In the genomic region with DNA sequence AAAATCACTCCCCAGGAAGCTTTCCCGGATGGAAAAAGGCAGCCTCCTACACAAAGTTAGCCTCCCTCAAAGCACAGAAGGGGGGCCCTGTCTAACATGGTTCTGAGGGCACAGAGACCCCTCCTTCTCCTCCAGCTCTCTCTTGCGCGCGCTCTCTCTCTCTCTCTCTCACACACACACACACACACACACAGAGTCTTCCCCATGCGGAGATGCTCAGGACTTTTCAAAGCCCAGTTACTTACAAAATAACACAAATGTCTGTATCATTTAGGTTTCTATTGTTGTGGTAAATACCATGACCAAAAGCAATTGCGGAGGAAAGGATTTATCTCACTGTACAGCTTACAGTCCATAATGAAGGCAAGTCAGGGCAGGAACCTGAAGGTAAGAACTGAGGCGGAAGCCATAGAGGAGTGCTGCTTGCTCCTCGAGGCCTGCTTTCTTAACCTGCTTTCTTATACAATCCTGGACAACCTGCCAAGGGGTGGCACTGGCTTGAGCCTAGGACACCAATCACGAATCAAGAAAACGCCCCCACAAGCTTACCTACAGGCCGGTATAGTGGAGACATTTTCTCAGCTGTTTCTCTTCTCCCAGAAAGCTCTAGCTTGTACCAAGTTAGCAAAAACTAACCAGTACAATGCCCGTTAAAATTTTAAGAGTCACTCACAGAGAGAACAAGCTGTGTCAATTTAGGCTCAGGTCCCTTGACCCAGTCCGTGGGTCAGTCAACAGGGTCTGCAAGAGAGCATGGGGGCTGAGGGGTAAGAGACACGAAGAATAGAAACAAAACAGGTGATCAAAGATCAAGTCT, we compare ENCODE assay signal across 9 mouse cellular contexts. TPM values are rescaled to one million over a fixed set of nuclear protein-coding genes. Genes with fewer than 3 reads are reported as not detected.
DNase-seq lines count a peak whose midpoint lies in the region; ATAC-seq and TF ChIP-seq lines count a peak whose summit lies in the region.
"Had no signal": no experiment of that assay in that cellular context is flagged by ENCODE, and none has a peak within 500 bp of the region (broad histone marks: within the 10 kb centered on the region; RNA-seq: fewer than 3 reads in every experiment).

No protein-coding gene starts in this region.

- peak overlapping the region; percentile 13; the same call in 1 of the 2 replicates for H3K4me2 ChIP-seq in kidney, embryonic 14.5 days (replicated peaks; ENCODE audit: low read depth, low read length)
- H3K4me2 ChIP-seq in embryonic facial prominence, embryonic 15.5 days (replicated peaks), result peak overlapping the region; percentile 36
- H3K4me2 ChIP-seq in liver, postnatal 0 days (ENCODE audit: low read depth, low read length), result peak overlapping the region; percentile 44

- 0 out of 2 replicates have a peak, but pooled peaks have one; percentile 63 for ATAC-seq in kidney, embryonic 14.5 days (ENCODE audit: low FRiP score, low TSS enrichment)
- ATAC-seq in CD4-positive, CD25-positive, alpha-beta regulatory T cell, adult 4 months, result peak; percentile 14
- no peak for ATAC-seq in embryonic facial prominence, embryonic 15.5 days (ENCODE audit: insufficient number of reproducible peaks, low FRiP score, low TSS enrichment, low read depth)
- ATAC-seq in liver, postnatal 0 days, result peak; percentile 48

- TF ChIP-seq EP300 in liver, postnatal 0 days (IDR thresholded peaks at IDR 0.05; ENCODE audit: low read depth), result no peak

- H3K9me3 ChIP-seq in kidney, embryonic 14.5 days (ENCODE audit: control insufficient read depth, low read length), result no peaks in the 10 kb centered on the region
- no peaks in the 10 kb centered on the region for H3K9me3 ChIP-seq in embryonic facial prominence, embryonic 15.5 days (replicated peaks)
- no peaks in the 10 kb centered on the region for H3K9me3 ChIP-seq in liver, postnatal 0 days (ENCODE audit: low read length)

- H3K4me3 ChIP-seq in kidney, embryonic 14.5 days (ENCODE audit: low read length), result no peak overlapping the region; the same call in 1 of the 2 replicates
- peak overlapping the region; percentile 23 for H3K4me3 ChIP-seq in embryonic facial prominence, embryonic 15.5 days (replicated peaks)
- no peak overlapping the region for H3K4me3 ChIP-seq in liver, postnatal 0 days (ENCODE audit: low read depth, low read length)

- H3K27me3 ChIP-seq in kidney, embryonic 14.5 days (ENCODE audit: control insufficient read depth, insufficient read depth, low read length), result no peaks in the 10 kb centered on the region
- H3K27me3 ChIP-seq in embryonic facial prominence, embryonic 15.5 days, result no peaks in the 10 kb centered on the region
- H3K27me3 ChIP-seq in liver, postnatal 0 days (ENCODE audit: insufficient read depth, low read length), result no peaks in the 10 kb centered on the region

- no peak for DNase-seq in kidney, adult 8-10 months
- DNase-seq in liver, postnatal 0 days, result no peak
- no peak for DNase-seq in spleen, postnatal 36 days (ENCODE audit: low spot score in 2 of 2)
- DNase-seq in urinary bladder, postnatal 14 days (ENCODE audit: low spot score), result no peak
- no peak for DNase-seq in cerebellum, adult 8-10 months

- no peaks in the 10 kb centered on the region for H3K36me3 ChIP-seq in kidney, embryonic 14.5 days (ENCODE audit: control insufficient read depth, insufficient read depth, low read length)
- H3K36me3 ChIP-seq in embryonic facial prominence, embryonic 15.5 days, result no peaks in the 10 kb centered on the region
- no peaks in the 10 kb centered on the region for H3K36me3 ChIP-seq in liver, postnatal 0 days (replicated peaks; ENCODE audit: insufficient read depth, low read length)

- no peaks in the 10 kb centered on the region for H3K4me1 ChIP-seq in kidney, embryonic 14.5 days (ENCODE audit: control insufficient read depth, insufficient read depth, low read length)
- H3K4me1 ChIP-seq in embryonic facial prominence, embryonic 15.5 days, result peaks cover 17% of the 10 kb centered on the region
- peaks cover 2% of the 10 kb centered on the region; the same call in 1 of the 2 replicates for H3K4me1 ChIP-seq in liver, postnatal 0 days (ENCODE audit: insufficient read depth)

- H3K9ac ChIP-seq in kidney, embryonic 14.5 days (ENCODE audit: low read depth, low read length), result no peak overlapping the region
- H3K9ac ChIP-seq in embryonic facial prominence, embryonic 15.5 days, result no peak overlapping the region
- H3K9ac ChIP-seq in liver, postnatal 0 days (replicated peaks), result no peak overlapping the region

- WGBS in kidney, embryonic 14.5 days, result 72% methylated on average over 14 of the region's 14 CpGs
- 54% methylated on average over 14 of the region's 14 CpGs for WGBS in embryonic facial prominence, embryonic 15.5 days
- 72% methylated on average over 14 of the region's 14 CpGs for WGBS in liver, postnatal 0 days (ENCODE audit: insufficient replicate concordance)

- no peak overlapping the region for H3K27ac ChIP-seq in kidney, embryonic 14.5 days (ENCODE audit: low read depth, low read length)
- peak overlapping the region; percentile 45 for H3K27ac ChIP-seq in embryonic facial prominence, embryonic 15.5 days (replicated peaks)
- H3K27ac ChIP-seq in liver, postnatal 0 days (ENCODE audit: low read depth), result peak overlapping the region; percentile 53

- no peak for TF ChIP-seq CTCF in liver, postnatal 0 days (IDR thresholded peaks at IDR 0.05; ENCODE audit: low read depth)

RNA-seq across cellular contexts. Expression of gene Gm47996, which starts 41.5 kb away (rescaled TPM):
- polyA plus RNA-seq in kidney, embryonic 14.5 days (2014; fragmentation: Nextera tagmentation; extraction: Ambion mirVana), result not detected in 2 replicates
- polyA plus RNA-seq in CD4-positive, CD25-positive, alpha-beta regulatory T cell, adult 4 months (2017; shearing (Covaris generic)), result not detected
- polyA plus RNA-seq in embryonic facial prominence, embryonic 15.5 days (2015; fragmentation: Nextera tagmentation; extraction: Ambion mirVana), result not detected in 2 replicates
- 0.12 and 0.20 TPM in 2 replicates for polyA plus RNA-seq in liver, postnatal 0 days (2015; fragmentation: Nextera tagmentation; extraction: Ambion mirVana)

RNA-seq across cellular contexts. Expression of gene 3110040M04Rik, which starts 47.5 kb away (rescaled TPM):
- 0.58 and 0.76 TPM in 2 replicates for polyA plus RNA-seq in kidney, embryonic 14.5 days (2014; fragmentation: Nextera tagmentation; extraction: Ambion mirVana)
- polyA plus RNA-seq in CD4-positive, CD25-positive, alpha-beta regulatory T cell, adult 4 months (2017; shearing (Covaris generic)), result not detected
- polyA plus RNA-seq in embryonic facial prominence, embryonic 15.5 days (2015; fragmentation: Nextera tagmentation; extraction: Ambion mirVana), result 0.21 TPM in 1 of 2 replicates, not detected in the other
- polyA plus RNA-seq in liver, postnatal 0 days (2015; fragmentation: Nextera tagmentation; extraction: Ambion mirVana), result 0.28 TPM in 1 of 2 replicates, not detected in the other
- polyA plus RNA-seq: limb, embryonic 11.5 days had no signal

RNA-seq across cellular contexts. Expression of gene Gm47995, which starts 53.2 kb away (rescaled TPM):
- 0.34 TPM in 1 of 2 replicates, not detected in the other for polyA plus RNA-seq in kidney, embryonic 14.5 days (2014; fragmentation: Nextera tagmentation; extraction: Ambion mirVana)
- polyA plus RNA-seq in CD4-positive, CD25-positive, alpha-beta regulatory T cell, adult 4 months (2017; shearing (Covaris generic)), result not detected
- polyA plus RNA-seq in embryonic facial prominence, embryonic 15.5 days (2015; fragmentation: Nextera tagmentation; extraction: Ambion mirVana), result not detected in 2 replicates
- polyA plus RNA-seq in liver, postnatal 0 days (2015; fragmentation: Nextera tagmentation; extraction: Ambion mirVana), result 0.26 and 0.31 TPM in 2 replicates
- polyA plus RNA-seq: limb, embryonic 11.5 days had no signal

RNA-seq across cellular contexts. Expression of gene Gm8947, which starts 59.2 kb away (rescaled TPM):
- polyA plus RNA-seq in kidney, embryonic 14.5 days (2014; fragmentation: Nextera tagmentation; extraction: Ambion mirVana), result 0.41 and 0.44 TPM in 2 replicates
- not detected for polyA plus RNA-seq in CD4-positive, CD25-positive, alpha-beta regulatory T cell, adult 4 months (2017; shearing (Covaris generic))
- 0.28 and 0.44 TPM in 2 replicates for polyA plus RNA-seq in embryonic facial prominence, embryonic 15.5 days (2015; fragmentation: Nextera tagmentation; extraction: Ambion mirVana)
- polyA plus RNA-seq in liver, postnatal 0 days (2015; fragmentation: Nextera tagmentation; extraction: Ambion mirVana), result 0.28 and 0.37 TPM in 2 replicates
